Mouse (Mus musculus) olfactory bulb, adult 2 months (tissue): ENCODE data around the gene Sirt2.

Experiments
- CTCF ChIP-seq: fragments of 200-500 bp; IDR thresholded peaks from 2 replicates; pipeline ENCODE4 v1.5.1; 2012; ENCODE audit warnings: low read depth, mild to moderate bottlenecking, low read length, moderate library complexity; ENCODE audit not compliant: insufficient read depth
- POLR2A ChIP-seq: fragments of 200-500 bp; IDR thresholded peaks from 2 replicates; pipeline ENCODE4 v1.6.1; 2012; ENCODE audit warnings: mild to moderate bottlenecking, low read depth, low read length, moderate library complexity; ENCODE audit not compliant: insufficient read depth

DNA sequence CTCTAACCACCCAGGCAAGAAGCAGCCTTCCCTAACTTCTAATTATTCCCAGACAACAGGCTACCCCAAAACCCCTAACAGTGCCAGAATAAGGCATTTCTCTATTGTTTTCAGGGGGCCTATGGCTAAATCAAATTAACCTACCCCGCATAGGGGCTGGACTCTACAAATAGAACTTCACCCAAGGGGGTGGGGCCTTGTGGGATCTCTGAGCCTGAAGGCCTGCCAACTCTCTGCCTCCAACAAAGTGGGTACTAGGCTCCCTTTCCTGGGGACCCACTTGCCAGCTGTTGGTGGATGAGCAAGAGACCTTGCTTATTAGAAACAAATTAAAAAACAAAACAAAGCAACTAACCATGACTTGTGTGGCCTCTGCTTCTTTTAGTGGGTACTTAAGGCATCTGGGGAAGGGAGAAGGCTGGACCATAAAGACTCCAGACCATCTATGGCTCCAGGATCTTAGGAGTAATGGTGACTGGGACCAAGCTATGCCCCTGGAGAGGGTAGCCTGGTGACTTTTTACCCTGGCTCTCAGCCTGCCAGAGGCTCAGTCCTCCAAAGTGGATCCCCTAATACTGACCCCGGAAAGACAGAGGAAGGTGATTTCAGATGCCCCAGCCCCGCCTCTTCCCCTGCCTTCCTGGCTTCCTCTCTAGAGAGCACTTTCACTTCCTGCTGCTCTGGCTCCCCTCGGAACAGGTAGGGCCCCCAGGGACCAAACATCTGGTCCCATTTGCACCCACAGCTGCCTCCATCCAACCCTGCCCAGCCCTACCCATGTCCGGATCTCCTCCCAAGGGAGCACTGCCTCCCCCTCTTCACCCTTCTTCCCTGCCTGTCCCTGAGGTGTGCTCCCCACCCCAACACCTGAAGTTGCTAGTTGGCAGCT lies 22.0 kb downstream of the Sirt2 start, which contains the start of gene Rinl:
- no peak for TF ChIP-seq CTCF
- no peak for TF ChIP-seq POLR2A
